Mouse (Mus musculus): Measurements from ENCODE around the gene Igf2.

Igf2 gene

DNA sequence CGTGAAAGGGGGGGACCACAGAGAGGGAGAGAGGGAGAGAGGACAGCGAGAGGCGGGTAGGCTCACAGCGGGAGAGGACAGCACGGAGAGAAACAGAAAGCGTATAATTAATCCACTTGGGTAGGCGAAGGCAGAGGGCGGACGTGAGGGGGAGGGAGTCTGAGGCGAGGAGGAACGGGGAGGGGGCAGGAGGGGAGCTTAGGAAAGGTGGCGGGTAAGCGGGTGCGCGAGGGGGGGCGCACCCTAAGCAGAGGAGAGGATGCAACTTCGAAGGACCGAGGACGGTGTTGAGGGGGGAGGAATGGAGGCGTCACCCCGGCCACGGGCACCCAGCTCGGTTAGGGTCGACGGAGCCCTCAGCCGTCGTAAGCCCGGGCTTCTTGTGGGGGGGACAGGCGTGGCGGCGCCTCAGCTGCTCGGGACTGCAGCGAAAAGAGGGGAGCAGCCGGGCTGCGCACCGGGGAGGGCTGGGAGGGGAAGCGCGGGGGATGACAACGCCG, 7.9 kb downstream of the Igf2 start:
- DNase-seq (ENCODE audit: low spot score), result no peak

DNA sequence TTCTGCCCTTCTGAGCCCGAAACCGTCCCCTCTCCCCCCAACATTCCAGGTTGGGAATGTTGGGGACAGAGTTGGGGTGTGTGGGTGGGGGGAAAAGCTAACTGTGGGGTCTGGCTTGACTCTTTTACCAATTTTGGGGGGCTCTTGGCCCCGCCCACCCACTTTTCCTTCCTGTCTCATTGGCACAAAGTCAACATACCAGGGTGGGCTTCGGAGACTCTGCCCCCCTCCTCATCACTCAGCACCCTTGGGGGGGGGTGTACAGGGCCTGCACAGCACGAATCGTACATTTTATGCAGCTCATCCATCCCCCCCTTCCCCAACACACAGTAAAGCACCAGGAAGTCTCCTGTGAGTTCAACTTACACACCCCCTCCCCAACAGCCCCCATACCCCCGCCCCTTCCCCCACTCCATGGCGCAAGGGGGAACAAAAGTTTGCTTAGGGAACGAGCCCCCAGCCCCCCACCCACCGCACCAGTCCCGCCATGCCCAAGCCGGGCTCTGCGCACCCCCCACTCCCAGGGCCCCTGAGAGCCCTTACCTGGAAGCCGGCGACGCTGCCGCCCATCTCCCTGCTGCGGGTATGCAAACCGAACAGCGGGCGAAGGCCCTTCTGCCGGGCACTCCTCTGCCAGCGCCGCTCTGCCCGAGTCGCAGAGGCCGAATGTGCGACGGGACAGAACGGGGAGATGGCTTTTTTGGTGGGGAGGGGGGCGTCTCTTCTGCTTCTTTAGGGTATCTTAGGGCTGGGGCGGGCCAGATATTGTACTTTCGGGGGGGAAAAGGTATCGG, 8.6 kb downstream of the Igf2 start:
- DNase-seq (ENCODE audit: low spot score), result no peak

DNA sequence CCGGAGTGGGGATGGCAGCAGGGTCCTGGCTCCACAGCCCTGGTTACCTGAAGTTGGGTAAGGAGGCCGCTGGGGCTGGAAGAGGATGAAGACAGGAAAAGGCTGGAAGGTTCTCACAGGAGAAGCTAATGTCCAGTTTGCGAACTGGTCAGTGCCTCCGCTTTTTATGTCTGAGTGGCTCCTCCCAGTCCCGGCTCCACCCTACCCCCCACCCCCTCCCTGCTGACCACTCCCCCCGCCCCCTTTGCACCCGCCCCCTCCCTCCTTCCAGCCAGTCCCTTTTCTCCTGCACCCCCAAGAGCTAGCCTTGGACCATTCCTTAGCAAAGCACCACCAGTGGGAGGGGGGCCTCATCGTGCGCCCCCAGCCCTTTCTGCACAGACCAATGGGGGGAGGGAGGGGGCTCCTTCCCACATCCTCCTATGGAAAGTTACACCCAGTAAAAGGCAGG, 9.2 kb downstream of the Igf2 start:
- no peak for DNase-seq (ENCODE audit: low spot score)

DNA sequence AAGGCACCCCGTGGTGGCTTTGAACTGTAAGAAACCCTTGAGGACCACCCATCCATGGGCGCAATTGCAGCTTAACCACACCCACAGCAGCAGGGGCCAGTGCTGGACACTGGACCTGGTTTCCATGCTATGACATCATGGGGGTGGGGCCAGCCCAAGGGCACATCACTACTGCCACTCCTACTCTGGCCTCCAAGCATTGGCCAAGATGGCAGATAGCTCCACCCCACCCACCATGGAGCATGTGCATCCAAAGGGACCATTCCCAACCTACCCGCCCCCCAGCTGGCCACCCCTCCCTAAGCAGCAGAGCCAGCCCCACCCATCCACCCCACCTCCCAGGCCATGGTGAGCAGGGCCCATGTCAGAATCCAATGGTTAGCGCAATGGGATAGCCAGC, 10.6 kb downstream of the Igf2 start:
- no peak for DNase-seq (ENCODE audit: low spot score)

DNA sequence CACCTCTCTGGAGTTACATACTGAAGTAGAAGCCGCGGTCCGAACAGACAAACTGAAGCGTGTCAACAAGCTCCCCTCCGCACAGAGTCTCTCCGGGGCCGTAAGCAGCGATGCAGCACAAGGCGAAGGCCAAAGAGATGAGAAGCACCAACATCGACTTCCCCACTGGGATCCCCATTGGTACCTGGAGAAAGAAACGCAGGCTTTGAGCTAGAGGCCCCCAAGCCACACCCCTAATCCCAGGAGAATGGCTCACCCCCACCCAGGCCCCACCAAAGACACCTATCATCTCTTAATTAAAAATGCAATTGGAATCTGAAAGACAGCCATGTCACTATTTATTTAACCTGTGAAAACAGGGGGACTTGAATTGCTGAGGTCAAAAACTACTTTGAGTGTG, 11.0 kb downstream of the Igf2 start:
- no peak for DNase-seq (ENCODE audit: low spot score)

DNA sequence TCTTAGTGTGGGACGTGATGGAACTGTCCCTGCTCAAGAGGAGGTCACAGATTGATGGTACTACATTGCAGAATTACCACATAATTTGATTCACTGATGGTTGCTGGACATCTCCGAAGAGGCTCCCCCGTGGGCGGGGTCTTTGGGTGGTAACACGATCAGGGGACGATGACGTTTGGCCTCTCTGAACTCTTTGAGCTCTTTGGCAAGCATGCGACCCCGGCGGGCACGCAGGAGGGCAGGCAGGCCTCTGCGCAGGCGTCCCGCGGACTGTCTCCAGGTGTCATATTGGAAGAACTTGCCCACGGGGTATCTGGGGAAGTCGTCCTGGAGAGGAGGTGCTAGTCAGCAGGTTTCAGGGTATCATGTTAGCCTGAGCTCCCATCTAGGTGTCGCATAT, 12.9 kb downstream of the Igf2 start:
- no peak for DNase-seq (ENCODE audit: low spot score)

DNA sequence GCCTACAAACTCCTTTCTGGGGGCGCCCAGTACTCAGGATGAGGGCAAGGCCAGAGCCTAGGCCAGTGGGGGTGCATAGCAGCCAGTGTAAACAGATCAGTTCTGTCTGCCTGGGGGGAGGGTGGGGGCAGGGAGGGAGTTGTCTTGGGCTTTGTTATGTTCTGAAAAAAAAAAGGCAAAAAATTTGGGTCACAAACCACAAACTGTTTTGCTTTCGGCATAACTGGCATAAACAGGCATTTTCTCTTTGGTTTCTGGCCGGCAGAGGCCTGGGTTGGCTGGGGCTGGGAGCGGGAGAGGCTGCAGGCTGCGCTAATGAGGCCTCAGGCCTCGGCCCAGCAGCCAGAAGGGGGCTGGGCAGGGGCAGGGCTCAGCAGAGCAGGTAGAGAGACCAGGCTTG, 19.9 kb downstream of the Igf2 start:
- DNase-seq (ENCODE audit: low spot score), result no peak

DNA sequence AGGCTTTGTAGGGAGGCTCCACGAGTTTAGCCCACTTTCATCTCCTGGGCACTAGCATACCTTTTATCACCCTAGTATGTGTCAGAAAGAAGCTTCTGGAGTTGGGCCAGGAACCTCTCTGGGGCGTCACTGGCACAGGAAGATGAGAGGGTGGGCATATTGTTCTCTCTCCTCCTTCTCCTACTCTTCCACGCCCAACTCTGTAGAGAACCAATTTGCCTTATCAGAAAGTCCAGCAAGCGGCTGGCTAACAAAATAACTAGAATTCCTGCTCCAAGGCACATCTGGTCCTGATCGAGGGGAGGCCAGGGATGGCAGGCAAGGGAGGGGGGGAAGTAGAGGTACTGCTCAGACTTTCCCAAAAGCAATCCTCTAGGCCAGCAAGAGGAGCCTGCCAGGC, 21.6 kb downstream of the Igf2 start:
- DNase-seq (ENCODE audit: low spot score), result no peak

DNA sequence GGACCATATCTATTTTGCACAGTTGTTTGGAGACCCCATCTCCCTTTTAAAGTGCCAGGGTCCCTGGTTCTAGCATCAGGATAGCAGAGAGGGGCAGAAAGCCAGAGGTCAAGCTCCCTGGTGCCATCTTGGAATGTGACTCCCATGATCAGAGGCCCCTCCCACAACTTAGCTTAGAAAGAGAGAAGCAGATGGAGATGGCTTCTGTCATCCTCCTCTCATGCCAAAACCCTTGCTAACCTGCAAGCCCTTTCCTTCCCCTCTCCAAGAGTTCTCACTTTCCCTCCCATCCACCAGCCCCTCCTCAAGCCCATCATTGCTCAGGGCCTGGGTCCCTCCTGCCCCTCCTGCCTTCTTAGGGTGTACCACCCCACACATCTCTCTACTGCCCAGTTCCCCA, 30.4 kb downstream of the Igf2 start:
- no peak for DNase-seq (ENCODE audit: low spot score)

DNA sequence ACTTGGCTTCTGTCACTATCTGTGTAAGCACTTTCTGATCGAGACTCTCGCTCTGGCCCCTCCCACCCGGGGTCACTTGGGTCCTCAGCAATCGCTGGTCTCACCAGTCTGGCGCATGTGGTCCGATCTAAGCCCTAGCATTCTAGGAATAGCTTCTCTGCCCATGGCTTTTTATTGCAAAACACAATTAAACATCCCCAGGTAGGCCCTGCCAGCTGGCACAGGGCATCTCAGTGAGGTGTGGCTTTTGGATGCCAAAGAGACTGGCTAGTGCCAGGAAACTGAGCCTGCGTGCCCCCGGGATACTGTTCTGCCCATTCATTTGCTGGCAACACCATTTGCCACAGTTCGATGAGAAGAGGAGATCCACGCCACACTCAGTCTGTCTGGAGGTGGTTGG, 35.9 kb downstream of the Igf2 start:
- no peak for DNase-seq (ENCODE audit: low spot score)

DNA sequence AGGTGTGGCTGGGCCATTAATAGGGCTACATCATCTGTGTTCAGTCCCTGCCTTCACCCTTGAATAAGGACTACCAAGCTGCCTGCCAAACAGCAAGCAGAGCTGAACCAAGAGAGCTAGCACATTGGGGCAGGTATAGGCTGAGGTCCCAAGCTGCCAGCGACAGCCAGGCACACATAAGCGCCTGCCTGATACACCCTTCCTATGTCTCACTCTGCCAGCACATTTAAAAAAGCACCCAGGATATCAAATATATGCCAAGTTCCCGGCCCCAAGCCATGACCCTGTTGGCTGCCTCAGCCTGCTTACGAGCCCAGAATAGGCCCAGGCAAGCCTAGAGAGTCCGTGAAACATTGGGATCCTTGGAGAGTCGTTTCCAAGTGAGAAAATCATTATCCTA, 36.8 kb downstream of the Igf2 start:
- DNase-seq (ENCODE audit: low spot score), result no peak

DNA sequence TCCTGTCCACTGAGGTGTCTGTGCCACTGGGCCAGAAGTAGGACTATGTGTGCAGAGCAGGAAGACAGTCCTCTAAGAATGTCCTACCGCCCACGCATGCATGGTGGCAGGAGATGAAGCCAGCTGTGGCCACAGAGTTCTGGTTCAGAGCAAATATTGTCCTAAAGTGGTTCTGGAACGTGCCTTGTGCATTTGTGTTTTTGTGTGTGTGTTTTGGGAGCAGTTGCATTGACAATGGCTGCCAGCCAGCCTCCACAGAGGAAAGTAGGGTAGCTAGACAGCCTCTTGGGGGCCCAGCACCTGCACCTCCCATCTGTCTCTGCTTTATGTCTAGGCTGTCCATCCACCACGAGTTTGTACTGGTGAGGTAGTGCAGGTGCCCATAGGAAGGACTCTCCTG, 44.4 kb downstream of the Igf2 start:
- DNase-seq (ENCODE audit: low spot score), result no peak

DNA sequence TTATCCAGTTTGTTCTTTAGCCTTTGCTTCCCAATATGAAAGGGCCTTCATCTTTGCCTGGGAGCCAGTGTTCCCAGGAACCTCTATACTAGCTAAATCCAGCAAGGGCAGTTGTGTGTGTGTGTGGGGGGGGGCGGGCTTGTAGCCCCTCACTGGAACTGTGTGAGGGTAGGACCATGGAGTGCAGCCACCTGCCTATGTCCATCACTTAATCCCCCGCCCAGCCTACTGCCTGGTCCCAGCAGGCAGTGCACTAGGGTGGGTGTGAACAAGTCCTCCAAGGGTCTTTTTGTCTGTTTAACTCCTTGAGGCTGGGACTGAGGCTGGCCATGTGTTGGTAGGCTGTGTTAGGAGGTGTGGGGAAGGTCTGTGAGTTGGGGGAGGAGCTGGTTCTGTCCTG, 53.5 kb downstream of the Igf2 start:
- no peak for DNase-seq (ENCODE audit: low spot score)

DNA sequence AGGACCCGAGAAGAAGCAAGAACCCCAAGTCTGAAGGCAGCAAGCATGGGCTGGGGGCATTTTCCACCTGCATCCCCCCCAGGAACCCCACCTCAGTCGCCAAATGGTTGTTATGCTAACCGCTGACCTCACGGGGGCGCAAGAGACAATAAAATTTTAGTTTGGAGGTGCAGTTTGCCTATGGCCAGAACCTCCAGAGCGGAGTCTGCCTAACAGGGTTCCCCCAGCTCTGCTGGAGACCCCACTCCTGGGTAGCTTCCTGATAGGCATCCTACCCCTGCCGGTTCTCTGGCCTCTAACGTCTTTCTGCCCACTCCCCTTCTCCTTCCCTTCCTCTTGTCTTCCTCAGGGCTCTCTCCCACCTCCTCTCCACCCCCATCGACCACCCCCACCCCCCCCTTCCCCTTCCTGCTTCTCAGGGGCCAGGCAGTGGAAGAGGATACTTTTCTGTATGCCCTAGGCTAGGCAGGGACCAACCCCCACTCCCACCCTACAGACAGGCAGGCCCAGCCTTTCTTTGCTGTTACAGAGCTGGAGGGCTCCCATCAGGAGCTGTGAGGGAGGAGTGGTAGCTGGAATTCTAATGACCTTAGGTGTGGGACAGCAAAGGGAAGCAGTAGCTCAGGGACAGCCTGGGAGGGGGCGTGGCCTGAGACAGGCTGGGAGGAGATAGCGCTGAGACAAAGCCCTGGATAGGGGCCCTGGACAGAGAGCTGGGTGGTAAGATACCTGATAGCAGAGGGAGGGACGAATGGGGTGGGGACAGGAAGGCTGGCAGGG, 55.8 kb downstream of the Igf2 start:
- no peak for DNase-seq (ENCODE audit: low spot score)

DNA sequence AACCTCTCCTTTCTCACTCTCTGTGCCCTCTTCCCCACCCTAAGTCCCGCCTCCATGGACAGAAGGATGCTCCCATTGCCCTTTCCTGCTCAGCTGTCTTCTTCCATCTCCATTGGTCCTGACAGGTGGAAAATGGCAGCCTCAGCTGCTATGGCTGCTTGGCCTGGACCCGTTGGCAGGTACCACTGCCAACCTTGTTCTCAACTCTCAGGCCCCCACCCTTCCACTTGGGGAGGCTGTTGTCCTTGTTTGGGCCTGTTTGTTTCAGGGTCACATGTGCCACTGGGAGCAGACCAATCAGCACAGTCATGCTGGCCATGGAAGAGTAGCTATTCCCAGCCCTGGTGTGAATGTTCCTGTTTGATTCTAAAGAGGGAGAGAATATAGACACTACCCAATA, 65.7 kb downstream of the Igf2 start:
- DNase-seq (ENCODE audit: low spot score), result no peak

Measured in left cerebral cortex, adult 11 months (tissue).